Mouse (Mus musculus): ENCODE results near the gene Selenot.

Selenot gene

GRCm38 (mm10) chr3:58636406-58637295 is 60.2 kb downstream of the Selenot start, which contains the start of gene Erich6:
Gene Erich6, minus strand, starts transcription at chr3:58637207.
- DNase-seq (ENCODE audit: low spot score in 2 of 2): peak; percentile 11 to 14

Measured in frontal cortex, postnatal 10 days (tissue).